Mouse (Mus musculus): ENCODE measurements around the gene Aspa. TPM values are rescaled to one million over a fixed set of nuclear protein-coding genes. Genes with fewer than 3 reads are reported as not detected.

Gene Aspa
- polyA plus RNA-seq, 1 experiment from 2014 or later: 1.3 TPM

DNA sequence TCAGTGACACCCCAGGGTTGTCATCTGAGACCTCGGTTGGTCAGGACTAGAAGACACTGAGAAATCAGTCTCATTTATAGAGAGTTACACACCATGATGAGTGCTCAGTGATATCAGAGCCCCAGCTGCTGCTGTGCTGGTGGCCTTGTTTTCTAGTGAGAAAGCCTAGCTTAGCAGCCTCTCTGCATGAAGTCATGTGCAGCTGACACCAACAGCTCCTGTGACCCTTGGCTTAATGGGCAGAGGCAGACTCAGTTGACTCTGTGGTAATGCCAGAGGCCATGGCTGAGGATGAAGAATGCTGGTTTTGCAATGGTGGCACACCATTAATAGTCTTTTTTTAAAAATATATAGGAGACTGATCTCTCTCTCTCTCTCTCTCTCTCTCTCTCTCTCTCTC is 39.8 kb downstream of the Aspa start:
- 62% methylated on average over 1 of the region's 1 CpGs for WGBS
- Histone ChIP-seq H3K4me2 (no peak overlapping the region), H3K27ac (no peak overlapping the region), H3K4me1 (no peaks in the 10 kb centered on the region), H3K36me3 (no peaks in the 10 kb centered on the region), H3K4me3 (no peak overlapping the region), H3K9ac (no peak overlapping the region), H3K9me3 (no peaks in the 10 kb centered on the region), H3K27me3 (no peaks in the 10 kb centered on the region)
- ATAC-seq (ENCODE audit: borderline replicate concordance, extremely low read depth, low FRiP score, low TSS enrichment): no peak

- no peak for ATAC-seq (ENCODE audit: borderline replicate concordance, extremely low read depth, low FRiP score, low TSS enrichment)
- no peak overlapping the region for H3K9ac ChIP-seq
- H3K4me3 ChIP-seq: no peak overlapping the region
- no peaks in the 10 kb centered on the region for H3K36me3 ChIP-seq
- H3K9me3 ChIP-seq: no peaks in the 10 kb centered on the region
- peak overlapping the region; percentile 65 for H3K27ac ChIP-seq
- peaks cover 31% of the 10 kb centered on the region for H3K4me1 ChIP-seq
- no peaks in the 10 kb centered on the region for H3K27me3 ChIP-seq
- H3K4me2 ChIP-seq: no peak overlapping the region
These were observed 45.0 kb downstream of the Aspa start for GRCm38 (mm10) chr11:73284351-73284750.

DNA sequence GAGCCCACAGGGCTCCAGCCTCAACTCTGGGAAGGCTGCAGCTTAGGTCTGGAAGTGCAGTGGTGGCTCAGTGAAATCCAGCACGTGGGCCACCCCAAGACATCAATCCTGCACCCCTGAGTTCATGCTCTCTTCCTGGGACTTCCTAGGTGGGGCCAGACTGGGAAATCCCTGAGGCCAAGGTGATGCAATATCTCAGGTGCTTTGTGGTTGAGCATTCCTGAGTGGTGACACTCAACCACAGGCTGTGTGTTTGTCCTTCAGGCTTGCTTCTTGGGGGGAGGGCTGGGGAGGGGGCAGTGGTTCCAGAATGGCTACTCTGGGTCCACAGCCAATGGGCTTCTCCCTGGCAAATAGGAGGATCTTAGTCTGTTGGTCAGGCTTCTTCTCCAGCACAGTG is 45.5 kb downstream of the Aspa start:
- no peaks in the 10 kb centered on the region for H3K27me3 ChIP-seq
- ATAC-seq (ENCODE audit: borderline replicate concordance, extremely low read depth, low FRiP score, low TSS enrichment): no peak
- no peaks in the 10 kb centered on the region for H3K9me3 ChIP-seq
- peaks cover 31% of the 10 kb centered on the region for H3K4me1 ChIP-seq
- H3K27ac ChIP-seq: peak overlapping the region; percentile 65
- no peak overlapping the region for H3K9ac ChIP-seq
- H3K36me3 ChIP-seq: no peaks in the 10 kb centered on the region
- no peak overlapping the region for H3K4me2 ChIP-seq
- WGBS: 33% methylated on average over 1 of the region's 1 CpGs
- H3K4me3 ChIP-seq: no peak overlapping the region

GRCm38 (mm10) chr11:73283369-73283768 is 46.0 kb downstream of the Aspa start:
- peaks cover 31% of the 10 kb centered on the region for H3K4me1 ChIP-seq
- H3K4me3 ChIP-seq: no peak overlapping the region
- no peaks in the 10 kb centered on the region for H3K36me3 ChIP-seq
- H3K9ac ChIP-seq: no peak overlapping the region
- H3K27me3 ChIP-seq: no peaks in the 10 kb centered on the region
- peak; percentile 77 for ATAC-seq (ENCODE audit: borderline replicate concordance, extremely low read depth, low FRiP score, low TSS enrichment)
- no peak overlapping the region for H3K4me2 ChIP-seq
- H3K27ac ChIP-seq: peak overlapping the region; percentile 65
- WGBS: 42% methylated on average over 9 of the region's 9 CpGs
- H3K9me3 ChIP-seq: no peaks in the 10 kb centered on the region

GRCm38 (mm10) chr11:73281528-73282027 is 47.8 kb downstream of the Aspa start:
- WGBS: 5% methylated on average over 16 of the region's 16 CpGs
- Histone ChIP-seq H3K4me2 (peak overlapping the region; percentile 60), H3K9ac (no peak overlapping the region), H3K9me3 (no peaks in the 10 kb centered on the region), H3K27ac (no peak overlapping the region), H3K4me1 (peaks cover 31% of the 10 kb centered on the region), H3K36me3 (no peaks in the 10 kb centered on the region), H3K4me3 (peak overlapping the region; percentile 35), H3K27me3 (no peaks in the 10 kb centered on the region)
- peak; percentile 44; the same call in 1 of the 2 replicates for ATAC-seq (ENCODE audit: borderline replicate concordance, extremely low read depth, low FRiP score, low TSS enrichment)

GRCm38 (mm10) chr11:73280710-73281109 is 48.7 kb downstream of the Aspa start:
- Histone ChIP-seq H3K4me2 (peak overlapping the region; percentile 60; the same call in 1 of the 2 replicates), H3K9me3 (no peaks in the 10 kb centered on the region), H3K9ac (no peak overlapping the region), H3K4me1 (peaks cover 31% of the 10 kb centered on the region), H3K27ac (no peak overlapping the region), H3K27me3 (no peaks in the 10 kb centered on the region), H3K36me3 (no peaks in the 10 kb centered on the region), H3K4me3 (no peak overlapping the region)
- WGBS: 21% methylated on average over 5 of the region's 5 CpGs
- ATAC-seq (ENCODE audit: borderline replicate concordance, extremely low read depth, low FRiP score, low TSS enrichment): no peak

GRCm38 (mm10) chr11:73274821-73275220 is 54.6 kb downstream of the Aspa start:
- WGBS: 27% methylated on average over 2 of the region's 2 CpGs
- Histone ChIP-seq H3K27me3 (no peaks in the 10 kb centered on the region), H3K9ac (no peak overlapping the region), H3K27ac (no peak overlapping the region), H3K4me3 (no peak overlapping the region), H3K9me3 (no peaks in the 10 kb centered on the region), H3K36me3 (no peaks in the 10 kb centered on the region), H3K4me1 (0 out of 2 replicates have a peak, but pooled peaks cover 2% of the 10 kb centered on the region), H3K4me2 (no peak overlapping the region)
- no peak for ATAC-seq (ENCODE audit: borderline replicate concordance, extremely low read depth, low FRiP score, low TSS enrichment)

- Histone ChIP-seq H3K9me3 (no peaks in the 10 kb centered on the region), H3K27ac (no peak within 1 kb of the TSS), H3K27me3 (no peaks in the 10 kb centered on the region), H3K4me2 (no peak within 1 kb of the TSS), H3K36me3 (no peaks in the 10 kb centered on the region), H3K4me3 (no peak within 1 kb of the TSS), H3K9ac (no peak within 1 kb of the TSS), H3K4me1 (no peaks in the 10 kb centered on the region)
- 78% methylated on average over 7 of the region's 7 CpGs for WGBS
- ATAC-seq (ENCODE audit: borderline replicate concordance, extremely low read depth, low FRiP score, low TSS enrichment): no peak
These were observed 62.1 kb downstream of the Aspa start, which contains the start of gene Trpv3 for GRCm38 (mm10) chr11:73267267-73267666. TSS of gene Trpv3 (plus strand) at chr11:73267388.

- H3K4me1 ChIP-seq: no peaks in the 10 kb centered on the region
- no peak overlapping the region for H3K27ac ChIP-seq
- H3K9me3 ChIP-seq: no peaks in the 10 kb centered on the region
- 50% methylated on average over 1 of the region's 1 CpGs for WGBS
- no peak overlapping the region for H3K4me2 ChIP-seq
- no peaks in the 10 kb centered on the region for H3K27me3 ChIP-seq
- H3K9ac ChIP-seq: no peak overlapping the region
- no peak for ATAC-seq (ENCODE audit: borderline replicate concordance, extremely low read depth, low FRiP score, low TSS enrichment)
- no peaks in the 10 kb centered on the region for H3K36me3 ChIP-seq
- H3K4me3 ChIP-seq: no peak overlapping the region
These were observed 68.0 kb downstream of the Aspa start for GRCm38 (mm10) chr11:73261385-73261784.

DNA sequence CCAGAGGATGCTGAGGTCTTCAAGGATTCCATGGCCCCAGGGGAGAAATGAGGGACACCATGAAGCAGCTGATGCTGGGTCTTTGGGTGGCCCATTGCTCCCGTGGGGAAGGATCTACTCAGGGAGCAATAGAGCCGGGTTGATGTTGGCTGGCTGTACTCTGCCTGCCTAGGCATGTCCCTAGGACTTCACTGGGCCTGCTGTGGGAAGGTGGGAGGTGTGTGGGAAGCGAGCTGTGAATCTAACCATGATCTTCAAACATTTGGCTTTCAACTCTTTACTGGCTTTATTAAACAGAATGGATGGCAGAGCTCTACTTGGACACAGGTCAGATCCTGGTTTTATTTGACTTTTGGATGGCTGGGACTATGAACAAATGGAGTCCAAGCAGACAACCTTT is 68.9 kb downstream of the Aspa start:
- H3K4me2 ChIP-seq: no peak overlapping the region
- 65% methylated on average over 3 of the region's 3 CpGs for WGBS
- H3K36me3 ChIP-seq: no peaks in the 10 kb centered on the region
- no peak for ATAC-seq (ENCODE audit: borderline replicate concordance, extremely low read depth, low FRiP score, low TSS enrichment)
- H3K27ac ChIP-seq: no peak overlapping the region
- H3K9me3 ChIP-seq: no peaks in the 10 kb centered on the region
- no peaks in the 10 kb centered on the region for H3K4me1 ChIP-seq
- H3K27me3 ChIP-seq: no peaks in the 10 kb centered on the region
- no peak overlapping the region for H3K9ac ChIP-seq
- no peak overlapping the region for H3K4me3 ChIP-seq

GRCm38 (mm10) chr11:73258664-73259063 is 70.7 kb downstream of the Aspa start:
- no peaks in the 10 kb centered on the region for H3K4me1 ChIP-seq
- H3K27me3 ChIP-seq: no peaks in the 10 kb centered on the region
- no peak overlapping the region for H3K9ac ChIP-seq
- ATAC-seq (ENCODE audit: borderline replicate concordance, extremely low read depth, low FRiP score, low TSS enrichment): no peak
- H3K27ac ChIP-seq: no peak overlapping the region
- no peak overlapping the region for H3K4me2 ChIP-seq
- H3K36me3 ChIP-seq: no peaks in the 10 kb centered on the region
- no peaks in the 10 kb centered on the region for H3K9me3 ChIP-seq
- H3K4me3 ChIP-seq: no peak overlapping the region

DNA sequence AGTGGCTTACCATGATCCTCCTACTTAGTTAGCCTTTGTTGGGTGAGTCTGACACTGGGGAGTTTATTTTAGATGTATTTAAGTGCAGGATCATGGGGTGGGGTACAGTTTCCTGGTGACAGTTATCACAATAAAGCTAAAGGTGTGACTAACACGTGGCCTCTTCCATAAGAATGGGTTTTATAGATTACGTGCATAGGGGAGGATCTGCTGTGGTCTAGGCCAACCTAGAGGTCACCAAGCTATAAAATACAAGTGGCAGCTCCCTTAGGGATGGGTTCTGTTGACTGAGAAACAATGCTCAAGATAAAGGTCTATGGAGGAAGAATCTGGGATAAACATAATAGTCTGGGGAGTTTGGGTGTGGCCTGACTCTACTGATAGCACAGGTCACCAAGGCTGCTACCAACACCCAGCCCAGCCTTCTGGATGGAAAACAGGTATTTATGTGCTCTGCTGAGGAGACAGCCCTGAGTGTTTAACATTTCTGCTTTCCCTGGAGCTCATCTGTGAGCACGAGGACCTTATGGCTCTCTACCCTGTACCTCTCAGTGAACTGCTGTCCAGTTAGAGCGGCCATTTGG is 71.9 kb downstream of the Aspa start:
- H3K4me3 ChIP-seq: no peak overlapping the region
- WGBS: 65% methylated on average over 4 of the region's 4 CpGs
- no peak overlapping the region for H3K9ac ChIP-seq
- H3K4me2 ChIP-seq: no peak overlapping the region
- no peaks in the 10 kb centered on the region for H3K9me3 ChIP-seq
- H3K36me3 ChIP-seq: no peaks in the 10 kb centered on the region
- ATAC-seq (ENCODE audit: borderline replicate concordance, extremely low read depth, low FRiP score, low TSS enrichment): no peak
- H3K27me3 ChIP-seq: no peaks in the 10 kb centered on the region
- H3K27ac ChIP-seq: no peak overlapping the region
- H3K4me1 ChIP-seq: no peaks in the 10 kb centered on the region
